Mouse (Mus musculus) urinary bladder, postnatal 0 days (tissue): ENCODE data around the gene Tmem126a. TPM values are rescaled to one million over a fixed set of nuclear protein-coding genes. Genes with fewer than 3 reads are reported as not detected.

Experiments used
- polyA plus RNA-seq: library from polyadenylated mRNA; unstranded; fragments of >200 nt; fragmentation: Nextera tagmentation; extraction: Ambion mirVana; gene quantifications from 2 replicates; pipeline ENCODE4 v1.2.1, GENCODE M21; 2015

Tmem126a gene
- polyA plus RNA-seq: 83.1 and 90.3 TPM in 2 replicates

DNA sequence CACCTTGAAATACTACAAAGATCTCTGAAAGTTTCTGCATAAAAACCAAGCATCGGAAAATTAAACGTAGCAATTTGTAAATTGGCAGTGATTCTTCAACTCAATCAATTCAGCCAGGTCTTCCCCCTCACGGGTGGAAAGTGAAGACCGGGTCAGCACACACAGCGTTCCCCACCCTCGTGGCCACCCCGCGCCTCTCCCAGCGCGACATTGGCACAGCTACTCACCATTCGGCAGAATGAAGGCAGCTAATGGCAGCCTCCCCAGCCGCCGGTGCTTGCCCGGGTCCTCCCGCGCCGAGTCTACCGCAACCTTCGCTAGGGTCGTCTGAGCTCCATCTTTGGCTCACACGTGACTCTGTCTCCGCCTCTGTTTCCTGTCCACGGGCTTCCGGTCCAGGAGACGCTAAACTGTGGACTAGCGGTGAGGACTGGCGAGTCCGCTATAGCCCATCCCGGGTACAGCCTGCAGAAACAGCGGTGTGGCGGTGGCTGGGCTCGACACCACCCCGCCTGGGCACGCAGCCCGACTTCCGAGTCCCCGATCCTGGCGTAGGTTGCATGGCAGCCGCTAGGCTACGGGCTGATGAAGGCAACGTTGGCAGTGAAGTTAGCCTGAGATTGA is at the start of gene Tmem126a:
Gene Tmem126a, minus strand, starts transcription at position 385 of the 624 bp plus-strand sequence.

DNA sequence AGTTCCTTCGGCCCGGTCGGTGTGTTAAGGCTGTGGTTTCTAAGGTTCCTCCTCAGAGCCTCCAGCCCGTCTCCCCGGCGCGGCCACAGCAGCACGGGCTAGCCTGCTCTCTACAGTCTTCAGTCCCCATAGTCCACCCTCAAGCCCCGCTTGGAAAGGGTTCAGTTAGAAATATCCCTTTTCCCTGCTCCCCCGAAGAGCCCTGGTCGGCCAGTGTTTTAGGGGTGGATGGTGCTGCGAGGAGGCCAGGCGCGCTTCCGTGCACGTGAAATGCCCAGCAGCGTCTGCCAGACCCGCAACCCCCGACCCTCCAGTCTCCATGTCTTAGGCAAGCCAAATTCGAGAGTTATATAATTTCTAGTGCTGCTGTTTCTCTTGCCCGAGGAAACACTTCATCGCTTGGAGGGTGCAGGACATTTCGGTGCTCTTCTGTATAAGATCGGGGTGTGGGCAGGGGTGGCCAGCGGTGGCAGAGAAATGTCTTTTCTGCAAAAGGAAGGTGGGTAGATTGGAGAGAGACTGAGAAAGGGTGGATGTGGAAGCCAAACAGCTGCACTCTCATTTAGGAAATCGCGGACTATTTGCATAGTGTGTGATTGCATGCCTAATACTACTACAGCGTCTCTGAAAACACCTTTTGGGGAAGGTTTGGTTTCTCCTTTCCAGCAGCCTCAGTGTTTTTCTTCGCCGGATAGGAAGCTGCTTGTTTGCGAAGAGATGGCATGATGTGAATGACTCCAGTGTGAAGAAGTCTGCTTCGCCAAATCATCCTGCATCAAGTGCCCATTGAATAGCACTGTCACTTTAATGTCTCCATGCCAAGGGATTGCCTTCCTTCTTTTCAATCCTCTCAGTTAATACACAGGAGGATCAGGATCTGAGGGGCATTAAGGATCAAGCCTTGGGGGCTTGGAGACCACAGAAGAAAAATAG is 19.6 kb upstream of the Tmem126a start, which contains the start of gene Dlg2:
Gene Dlg2, plus strand, starts transcription at position 360 of the 933 bp plus-strand sequence.

DNA sequence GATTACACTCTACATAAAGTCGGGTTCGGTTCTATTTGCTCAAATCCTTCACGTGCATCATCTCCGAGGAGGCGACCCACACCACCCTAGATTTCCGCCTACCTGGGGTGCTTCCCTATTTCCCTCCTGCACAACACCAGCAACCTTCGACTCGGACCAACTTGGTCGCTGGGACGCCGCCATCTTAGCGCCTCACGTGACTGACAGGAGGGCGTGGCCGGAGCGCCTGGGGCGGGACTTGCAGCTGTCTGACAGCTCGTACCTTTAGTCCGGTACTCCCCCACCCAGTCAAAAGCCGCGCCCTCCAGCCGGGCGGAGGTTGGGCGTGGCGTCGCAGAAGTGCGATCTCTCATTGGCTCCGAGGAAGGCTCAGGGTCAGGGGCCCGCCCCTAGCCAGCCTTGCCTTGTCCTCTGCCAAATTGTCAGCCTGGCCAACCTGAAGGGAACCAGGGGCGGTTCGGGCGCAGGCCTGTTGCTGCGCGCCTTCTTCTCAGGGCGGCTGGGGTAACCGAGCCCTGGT is 18.8 kb upstream of the Tmem126a start, which contains the start of gene Tmem126b:
Gene Tmem126b, minus strand, starts transcription at position 209 of the 520 bp plus-strand sequence.

DNA sequence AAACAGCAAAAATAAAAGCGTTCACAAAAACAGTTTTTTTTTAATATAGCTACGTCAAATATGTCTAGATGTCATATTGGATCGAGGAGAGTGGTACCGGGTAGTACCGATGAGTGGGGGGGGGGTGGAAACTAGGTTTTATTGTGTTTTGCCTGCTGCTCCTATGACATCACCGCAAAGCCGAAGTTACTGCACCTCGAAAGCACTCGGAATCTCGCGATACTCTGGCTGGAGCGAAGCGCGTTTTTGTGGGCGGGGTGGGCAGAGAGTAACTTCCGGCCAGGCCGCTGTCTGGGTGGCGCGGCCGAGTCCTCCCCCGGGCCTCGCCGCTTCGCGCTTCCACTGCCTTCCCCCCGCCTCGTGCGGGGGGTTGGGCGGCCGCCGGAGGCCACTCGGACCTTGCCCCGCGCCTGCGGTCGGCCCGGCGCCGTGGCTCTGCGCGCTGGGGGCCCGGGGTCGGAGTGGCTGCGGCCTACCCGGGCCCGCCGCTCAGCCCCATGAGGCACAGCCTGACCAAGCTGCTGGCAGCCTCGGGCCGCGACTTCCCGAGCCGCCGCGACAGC is 14.4 kb downstream of the Tmem126a start, which contains the start of gene Crebzf:
Gene Crebzf, plus strand, starts transcription at position 212 of the 563 bp plus-strand sequence.

DNA sequence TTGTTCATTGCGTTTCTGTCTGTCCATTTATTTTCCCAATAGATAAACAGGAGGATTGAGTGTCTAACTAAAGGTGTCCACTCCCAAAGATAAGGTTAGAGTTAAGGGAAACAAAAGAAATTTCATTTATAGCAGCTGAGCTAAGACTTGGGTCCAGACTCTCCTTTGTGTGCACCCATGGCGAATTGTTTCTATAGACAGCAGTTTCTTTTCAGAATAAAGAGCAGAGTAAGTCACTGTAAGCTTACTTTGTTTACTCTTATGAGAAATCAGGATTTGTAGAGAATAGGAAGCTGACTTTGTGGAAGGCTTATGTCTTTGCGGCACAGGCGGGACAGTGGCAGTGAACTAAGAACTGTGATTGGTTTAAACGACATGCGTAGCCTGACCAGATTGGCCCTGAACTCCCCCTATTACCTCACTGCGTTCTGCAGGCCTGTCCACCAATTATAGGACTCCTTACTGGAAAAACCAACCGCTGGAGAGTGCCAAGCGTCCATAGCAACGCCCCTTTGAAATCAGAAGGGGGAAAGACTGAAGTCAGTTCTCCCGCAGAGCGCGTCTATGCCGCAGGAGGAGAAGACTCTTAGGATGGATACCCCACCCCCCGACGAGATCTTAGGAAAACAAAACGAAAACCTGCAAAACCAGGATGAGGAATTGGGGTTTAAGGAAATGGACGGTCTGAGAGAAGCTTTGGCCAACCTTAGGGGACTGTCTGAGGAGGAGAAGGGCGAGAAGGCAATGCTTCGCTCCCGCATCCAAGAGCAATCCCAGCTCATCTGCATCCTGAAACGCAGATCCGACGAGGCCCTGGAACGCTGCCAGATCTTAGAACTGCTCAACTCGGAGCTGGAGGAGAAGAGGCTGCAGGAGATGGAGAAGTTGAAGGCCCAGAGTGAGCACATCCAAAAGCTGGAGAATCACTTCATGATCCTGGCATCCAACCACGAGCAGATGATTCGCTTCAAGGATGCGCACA is 30.7 kb downstream of the Tmem126a start, which contains the start of gene Ccdc89:
Gene Ccdc89, plus strand, starts transcription at position 558 of the 982 bp plus-strand sequence.

Other genes starting within 250 kb of the Tmem126a start
- not detected in 2 replicates for gene Ccdc83, start 191.5 kb downstream of the Tmem126a start, polyA plus RNA-seq
- gene Sytl2, start 155.0 kb downstream of the Tmem126a start, polyA plus RNA-seq: 25.7 and 36.3 TPM in 2 replicates
- gene Ccdc89, start 30.7 kb downstream of the Tmem126a start, polyA plus RNA-seq: 0.48 and 0.55 TPM in 2 replicates
- gene Crebzf, start 14.5 kb downstream of the Tmem126a start, polyA plus RNA-seq: 14.4 and 18.7 TPM in 2 replicates
- gene Tmem126b, start 18.8 kb upstream of the Tmem126a start, polyA plus RNA-seq: 19.3 and 20.2 TPM in 2 replicates
- gene Dlg2, start 19.4 kb upstream of the Tmem126a start, polyA plus RNA-seq: 1.1 and 1.8 TPM in 2 replicates